Mouse (Mus musculus) gastrocnemius, adult 18-20 months (tissue): Measurements from ENCODE around the gene Cyp2w1. TPM values are rescaled to one million over a fixed set of nuclear protein-coding genes. Genes with fewer than 3 reads are reported as not detected.
"Not testable (repeated sequence)": the region's sequence is repeated elsewhere in the genome, so short reads cannot be mapped to it uniquely, and the experiment has no call there.

Source experiments
- DNase-seq: peaks from one replicate; pipeline ENCODE4 v3.0.0; 2021; ENCODE audit warnings: low spot score
- total RNA-seq, 2 experiments: library from RNA; stranded (reverse); gene quantifications; 2 replicates each; pipeline ENCODE4 v1.2.3; 2021

Cyp2w1 gene
- total RNA-seq, 2 experiments from 2014 or later = not detected

DNA sequence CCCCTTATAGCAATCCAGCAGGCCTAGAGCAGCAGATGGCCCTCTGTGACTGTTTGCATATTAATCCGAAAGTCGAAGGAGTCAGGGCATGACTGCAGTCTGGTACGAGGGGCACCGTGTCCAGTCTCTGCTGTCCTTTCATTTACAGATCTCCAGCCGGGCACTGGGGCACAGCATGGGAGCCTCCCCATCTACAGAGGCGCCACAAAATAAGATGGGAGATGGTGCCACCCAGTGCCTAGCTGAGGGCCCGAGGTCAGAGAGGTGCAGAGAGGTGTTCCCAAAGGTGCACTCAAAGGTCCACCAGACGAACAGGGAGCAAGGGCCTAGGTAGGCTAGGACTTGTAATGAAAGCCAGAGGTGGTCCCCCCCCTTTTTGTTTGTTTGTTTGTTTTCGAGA, 30.8 kb downstream of the Cyp2w1 start:
- no peak for DNase-seq

- peak; percentile 87 for DNase-seq
These were observed 32.1 kb downstream of the Cyp2w1 start for GRCm38 (mm10) chr5:139384531-139384930.

GRCm38 (mm10) chr5:139386047-139386446, 33.6 kb downstream of the Cyp2w1 start:
- DNase-seq = no peak

GRCm38 (mm10) chr5:139387329-139388194, 35.1 kb downstream of the Cyp2w1 start:
- peak; percentile 28 for DNase-seq

DNA sequence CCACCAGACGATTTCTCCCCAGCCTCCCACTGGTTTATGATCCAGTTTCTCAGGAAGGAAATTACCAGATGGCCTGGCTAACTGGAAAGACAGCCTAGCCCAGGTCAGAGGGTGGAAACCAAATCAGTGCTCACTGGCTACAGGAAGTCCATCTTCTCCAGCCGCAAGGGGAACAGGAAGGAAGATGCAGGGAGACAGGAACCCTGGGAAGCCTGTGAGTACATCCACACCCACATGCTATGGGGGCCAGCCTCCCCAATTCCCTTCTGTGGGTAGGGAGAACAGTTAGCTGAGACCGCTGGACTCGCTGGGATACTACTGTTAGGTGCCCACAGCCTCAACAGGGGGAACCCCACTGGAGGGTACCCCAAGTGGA, 35.8 kb downstream of the Cyp2w1 start:
- no peak for DNase-seq

- DNase-seq = peak; percentile 50
These were observed 36.6 kb downstream of the Cyp2w1 start for GRCm38 (mm10) chr5:139388694-139389675.

- peak; percentile 84 for DNase-seq
These were observed 37.3 kb downstream of the Cyp2w1 start for GRCm38 (mm10) chr5:139389676-139390061.

- DNase-seq = not testable (repeated sequence)
These were observed 38.1 kb downstream of the Cyp2w1 start for GRCm38 (mm10) chr5:139390324-139391119.

GRCm38 (mm10) chr5:139391309-139391990, 39.0 kb downstream of the Cyp2w1 start:
- DNase-seq = peak; percentile 24

DNA sequence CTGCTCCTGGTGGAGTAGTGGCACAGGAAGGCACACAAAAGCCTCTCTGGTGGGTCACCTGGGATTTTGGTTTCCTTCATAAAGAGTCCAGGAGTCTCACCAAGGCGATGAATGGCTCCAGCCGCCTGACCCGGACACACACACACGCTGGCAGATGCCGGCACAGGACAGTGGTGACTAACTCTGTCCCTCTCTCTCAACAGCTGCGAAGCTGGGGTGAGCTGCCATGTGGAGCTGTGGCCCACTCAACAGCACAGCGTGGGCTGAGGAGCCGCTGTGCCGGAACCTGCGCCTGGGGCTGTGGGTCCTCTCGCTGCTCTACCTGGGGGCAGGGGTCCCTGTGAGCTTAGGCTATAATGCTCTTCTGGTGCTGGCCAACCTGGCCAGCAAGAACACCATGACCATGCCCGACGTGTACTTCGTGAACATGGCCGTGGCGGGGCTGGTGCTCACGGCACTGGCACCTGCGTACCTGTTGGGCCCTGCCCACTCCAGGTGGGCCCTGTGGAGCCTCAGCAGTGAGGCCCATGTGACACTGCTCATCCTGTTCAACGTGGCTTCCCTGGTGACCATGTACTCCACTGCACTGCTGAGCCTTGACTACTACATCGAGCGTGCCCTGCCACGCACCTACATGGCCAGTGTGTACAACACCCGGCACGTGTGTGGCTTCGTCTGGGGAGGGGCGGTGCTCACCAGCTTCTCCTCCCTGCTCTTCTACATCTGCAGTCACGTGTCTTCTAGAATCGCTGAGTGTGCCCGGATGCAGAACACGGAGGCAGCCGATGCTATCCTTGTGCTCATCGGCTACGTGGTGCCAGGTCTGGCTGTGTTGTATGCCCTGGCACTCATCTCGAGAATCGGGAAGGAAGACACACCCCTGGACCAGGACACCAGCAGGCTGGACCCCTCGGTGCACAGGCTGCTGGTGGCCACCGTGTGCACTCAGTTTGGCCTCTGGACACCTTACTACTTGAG, 40.1 kb downstream of the Cyp2w1 start:
- DNase-seq = peak; percentile 8

- DNase-seq = no peak
These were observed 40.8 kb downstream of the Cyp2w1 start for GRCm38 (mm10) chr5:139393197-139393588.

GRCm38 (mm10) chr5:139394399-139394798, 42.0 kb downstream of the Cyp2w1 start:
- peak; percentile 25 for DNase-seq

GRCm38 (mm10) chr5:139395528-139395927, 43.1 kb downstream of the Cyp2w1 start:
- DNase-seq = no peak

DNA sequence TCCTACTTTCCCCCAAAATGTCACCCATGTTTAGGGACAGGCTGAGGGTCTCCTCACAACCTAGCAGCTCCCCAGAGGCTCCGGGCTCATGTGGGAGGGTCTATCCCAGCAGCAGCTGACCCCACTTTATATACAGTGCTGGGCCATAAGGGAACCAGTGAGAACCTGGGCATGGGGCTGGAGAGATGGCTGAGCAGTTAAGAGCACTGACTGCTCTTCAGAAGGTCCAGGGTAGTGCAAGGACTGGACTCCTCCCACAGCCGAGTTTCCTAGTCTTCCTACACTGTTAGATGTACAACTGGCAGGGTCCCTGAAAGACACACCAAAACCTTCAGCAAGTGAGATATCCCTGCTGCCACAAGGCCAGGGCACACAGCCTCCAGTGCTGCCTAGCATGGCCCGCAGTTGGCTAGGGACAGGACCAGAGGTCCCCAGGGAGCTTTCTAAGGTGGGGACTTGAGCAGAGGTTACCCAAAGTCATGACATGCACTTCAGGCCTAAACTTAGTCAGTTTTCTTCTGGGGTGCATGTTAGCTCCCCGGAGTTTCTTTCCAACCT, 45.0 kb downstream of the Cyp2w1 start:
- DNase-seq = no peak

- DNase-seq = peak; percentile 95
These were observed 45.7 kb downstream of the Cyp2w1 start for GRCm38 (mm10) chr5:139397959-139398753.

GRCm38 (mm10) chr5:139398786-139399185, 46.4 kb downstream of the Cyp2w1 start:
- no peak for DNase-seq

DNA sequence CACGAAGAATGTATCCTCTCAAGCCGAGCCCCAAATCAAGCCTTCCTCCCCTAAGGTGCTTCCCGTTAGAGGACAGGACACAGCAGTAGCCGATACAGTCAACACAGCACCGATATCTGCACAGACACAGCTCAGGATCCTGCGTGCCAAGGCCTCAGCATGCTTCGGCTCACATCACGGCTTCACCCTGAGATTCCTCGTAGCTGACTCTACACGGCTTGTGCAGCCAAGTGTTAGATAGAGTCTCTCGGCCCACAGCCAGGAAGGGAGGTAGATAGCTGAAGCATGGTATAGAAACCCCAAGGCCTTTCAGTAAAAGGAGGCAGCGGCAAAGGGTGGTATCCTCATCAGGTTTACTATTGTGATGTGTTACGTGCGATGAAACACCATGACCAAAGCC, 47.6 kb downstream of the Cyp2w1 start:
- no peak for DNase-seq

DNA sequence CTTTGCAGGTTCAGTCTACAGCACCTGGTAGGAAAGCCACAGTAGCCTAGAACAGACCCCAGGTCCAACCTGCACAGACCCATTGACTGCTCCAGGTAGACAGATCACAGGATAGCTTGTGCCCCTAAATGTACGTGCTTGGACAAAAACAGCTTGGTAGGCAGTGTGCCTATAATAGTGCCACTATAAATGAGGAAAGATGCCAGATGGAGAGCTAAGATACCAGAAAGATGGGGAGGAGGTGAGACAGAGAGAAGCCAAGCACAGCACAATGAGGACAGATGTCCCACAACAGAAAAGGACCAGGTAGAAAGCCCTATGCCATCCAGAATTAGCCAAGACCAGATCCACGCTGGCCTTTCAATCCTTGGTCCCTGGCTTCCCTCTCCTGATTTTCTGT, 49.7 kb downstream of the Cyp2w1 start:
- DNase-seq = no peak
